Mouse (Mus musculus): ENCODE data around the gene Dusp22. TPM values are rescaled to one million over a fixed set of nuclear protein-coding genes. Genes with fewer than 3 reads are reported as not detected.

Dusp22 gene
- polyA plus RNA-seq, 1 experiment from 2014 or later = 13.9 TPM

- H3K4me3 ChIP-seq (ENCODE audit: inconsistent target) = no peak overlapping the region
- WGBS (ENCODE audit: missing documents) = 84% methylated on average over 4 of the region's 4 CpGs
- H3K36me3 ChIP-seq (ENCODE audit: inconsistent target) = 0 out of 2 replicates have a peak, but pooled peaks cover 9% of the 10 kb centered on the region
- H3K79me2 ChIP-seq (ENCODE audit: inconsistent target) = no peaks in the 10 kb centered on the region
- no peak overlapping the region for H3K27ac ChIP-seq
These were observed 55.8 kb downstream of the Dusp22 start for GRCm38 (mm10) chr13:30715573-30715972.

DNA sequence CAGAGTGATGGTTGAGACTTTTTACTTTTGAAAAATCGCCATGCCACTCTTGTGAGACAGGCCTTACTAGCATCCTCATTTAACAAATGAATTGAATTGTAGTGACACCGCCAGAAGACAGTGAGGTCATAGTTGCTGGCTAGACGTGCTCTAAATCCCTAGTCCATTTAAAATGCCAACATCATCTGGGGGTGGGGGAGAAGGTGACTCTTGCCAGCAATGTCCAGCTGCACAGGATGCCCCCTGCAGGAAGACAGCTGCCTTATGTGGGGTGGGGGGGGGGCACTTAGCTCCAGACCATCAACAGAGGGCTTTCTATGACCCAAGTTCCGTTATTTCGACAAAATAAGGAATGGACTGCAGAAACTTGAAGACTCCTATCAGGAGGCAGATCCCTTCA lies 56.8 kb downstream of the Dusp22 start:
- Histone ChIP-seq H3K4me3 (ENCODE audit: inconsistent target) (no peak overlapping the region), H3K27ac (no peak overlapping the region), H3K79me2 (ENCODE audit: inconsistent target) (no peaks in the 10 kb centered on the region), H3K36me3 (ENCODE audit: inconsistent target) (0 out of 2 replicates have a peak, but pooled peaks cover under 1% of the 10 kb centered on the region)
- 96% methylated on average over 5 of the region's 5 CpGs for WGBS (ENCODE audit: missing documents)

GRCm38 (mm10) chr13:30722601-30723000 lies 62.8 kb downstream of the Dusp22 start:
- 78% methylated on average over 7 of the region's 7 CpGs for WGBS (ENCODE audit: missing documents)
- Histone ChIP-seq H3K27ac (no peak overlapping the region), H3K4me3 (ENCODE audit: inconsistent target) (no peak overlapping the region), H3K36me3 (ENCODE audit: inconsistent target) (no peaks in the 10 kb centered on the region), H3K79me2 (ENCODE audit: inconsistent target) (no peaks in the 10 kb centered on the region)

DNA sequence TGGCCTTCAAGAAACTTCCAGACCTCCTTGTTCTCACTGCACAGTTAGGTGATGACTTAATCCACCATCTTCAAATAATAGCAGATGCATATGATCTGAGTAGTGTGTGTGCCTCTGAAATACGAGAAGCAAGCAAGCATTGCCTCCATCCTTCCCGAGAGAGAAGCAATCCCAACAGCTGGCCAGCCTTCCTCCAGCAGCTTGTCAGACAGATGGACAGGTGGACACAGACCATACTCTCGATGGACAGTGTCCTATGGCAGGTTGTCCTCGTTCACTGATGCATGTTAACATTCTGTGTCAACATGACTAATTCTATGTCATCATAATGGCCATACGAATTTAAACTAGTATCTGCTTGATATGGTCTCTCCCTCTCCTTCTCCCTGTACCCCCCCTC lies 63.5 kb downstream of the Dusp22 start:
- 95% methylated on average over 5 of the region's 5 CpGs for WGBS (ENCODE audit: missing documents)
- Histone ChIP-seq H3K79me2 (ENCODE audit: inconsistent target) (no peaks in the 10 kb centered on the region), H3K27ac (no peak overlapping the region), H3K4me3 (ENCODE audit: inconsistent target) (no peak overlapping the region), H3K36me3 (ENCODE audit: inconsistent target) (no peaks in the 10 kb centered on the region)

DNA sequence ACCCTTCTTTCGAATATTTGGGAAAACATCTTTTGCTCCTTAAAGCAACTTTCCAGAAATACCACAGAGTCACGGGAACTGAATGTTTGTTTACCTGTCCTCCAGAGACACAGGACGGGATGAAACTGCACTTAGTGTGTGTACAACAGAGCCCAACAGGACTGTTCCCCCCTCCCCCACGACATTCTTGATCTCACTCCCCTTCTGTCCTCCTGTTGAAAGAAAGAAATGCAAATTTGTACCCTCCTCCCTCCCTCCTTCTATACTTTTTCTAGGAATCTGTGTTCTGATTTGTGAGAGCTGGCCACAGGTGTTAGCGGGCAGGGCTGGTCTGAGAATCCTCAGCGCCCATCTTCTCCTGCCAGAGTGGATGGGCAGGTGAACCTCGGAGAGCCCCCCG lies 64.1 kb downstream of the Dusp22 start:
- Histone ChIP-seq H3K36me3 (ENCODE audit: inconsistent target) (no peaks in the 10 kb centered on the region), H3K4me3 (ENCODE audit: inconsistent target) (no peak overlapping the region), H3K79me2 (ENCODE audit: inconsistent target) (no peaks in the 10 kb centered on the region), H3K27ac (no peak overlapping the region)
- 93% methylated on average over 8 of the region's 8 CpGs for WGBS (ENCODE audit: missing documents)

DNA sequence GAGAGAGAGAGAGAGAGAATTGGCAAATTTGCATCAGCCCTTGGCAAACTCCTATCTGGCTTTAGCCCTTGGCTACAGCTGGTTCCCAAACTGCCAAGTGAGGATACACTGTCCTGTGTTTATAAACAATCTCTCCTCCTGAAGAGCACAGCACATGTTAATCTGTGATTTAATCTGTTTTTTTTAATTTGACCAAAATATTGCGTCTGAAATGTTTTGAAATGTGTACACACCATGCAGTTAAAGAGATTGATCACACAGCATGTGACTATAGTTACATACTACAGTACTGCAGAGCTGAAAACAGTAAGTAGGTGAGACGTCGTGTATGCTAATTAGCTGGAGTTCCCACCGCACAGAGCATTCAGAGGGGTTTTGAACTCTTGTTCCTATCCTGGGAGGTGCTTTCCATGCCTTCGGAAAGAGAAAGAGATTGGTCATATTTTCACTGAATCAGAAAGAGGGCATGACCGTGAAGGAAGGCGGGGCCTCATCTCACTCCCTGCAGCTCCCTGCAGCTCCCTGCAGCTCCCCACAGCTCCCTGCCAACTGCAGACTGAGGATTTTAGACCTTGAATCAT lies 65.0 kb downstream of the Dusp22 start:
- H3K36me3 ChIP-seq (ENCODE audit: inconsistent target) = no peaks in the 10 kb centered on the region
- 58% methylated on average over 7 of the region's 7 CpGs for WGBS (ENCODE audit: missing documents)
- H3K79me2 ChIP-seq (ENCODE audit: inconsistent target) = no peaks in the 10 kb centered on the region
- no peak overlapping the region for H3K4me3 ChIP-seq (ENCODE audit: inconsistent target)
- H3K27ac ChIP-seq = no peak overlapping the region

GRCm38 (mm10) chr13:30726879-30727278 lies 67.1 kb downstream of the Dusp22 start:
- no peak overlapping the region for H3K4me3 ChIP-seq (ENCODE audit: inconsistent target)
- WGBS (ENCODE audit: missing documents) = 95% methylated on average over 2 of the region's 4 CpGs
- no peaks in the 10 kb centered on the region for H3K36me3 ChIP-seq (ENCODE audit: inconsistent target)
- H3K79me2 ChIP-seq (ENCODE audit: inconsistent target) = no peaks in the 10 kb centered on the region
- no peak overlapping the region for H3K27ac ChIP-seq

- no peaks in the 10 kb centered on the region for H3K79me2 ChIP-seq (ENCODE audit: inconsistent target)
- H3K4me3 ChIP-seq (ENCODE audit: inconsistent target) = no peak overlapping the region
- WGBS (ENCODE audit: missing documents) = 77% methylated on average over 7 of the region's 7 CpGs
- H3K27ac ChIP-seq = no peak overlapping the region
- no peaks in the 10 kb centered on the region for H3K36me3 ChIP-seq (ENCODE audit: inconsistent target)
These were observed 68.4 kb downstream of the Dusp22 start for GRCm38 (mm10) chr13:30728155-30728554.

- no peaks in the 10 kb centered on the region for H3K36me3 ChIP-seq (ENCODE audit: inconsistent target)
- no peak overlapping the region for H3K27ac ChIP-seq
- H3K79me2 ChIP-seq (ENCODE audit: inconsistent target) = no peaks in the 10 kb centered on the region
- H3K4me3 ChIP-seq (ENCODE audit: inconsistent target) = no peak overlapping the region
- WGBS (ENCODE audit: missing documents) = 90% methylated on average over 6 of the region's 6 CpGs
These were observed 69.4 kb downstream of the Dusp22 start for GRCm38 (mm10) chr13:30729245-30729644.

DNA sequence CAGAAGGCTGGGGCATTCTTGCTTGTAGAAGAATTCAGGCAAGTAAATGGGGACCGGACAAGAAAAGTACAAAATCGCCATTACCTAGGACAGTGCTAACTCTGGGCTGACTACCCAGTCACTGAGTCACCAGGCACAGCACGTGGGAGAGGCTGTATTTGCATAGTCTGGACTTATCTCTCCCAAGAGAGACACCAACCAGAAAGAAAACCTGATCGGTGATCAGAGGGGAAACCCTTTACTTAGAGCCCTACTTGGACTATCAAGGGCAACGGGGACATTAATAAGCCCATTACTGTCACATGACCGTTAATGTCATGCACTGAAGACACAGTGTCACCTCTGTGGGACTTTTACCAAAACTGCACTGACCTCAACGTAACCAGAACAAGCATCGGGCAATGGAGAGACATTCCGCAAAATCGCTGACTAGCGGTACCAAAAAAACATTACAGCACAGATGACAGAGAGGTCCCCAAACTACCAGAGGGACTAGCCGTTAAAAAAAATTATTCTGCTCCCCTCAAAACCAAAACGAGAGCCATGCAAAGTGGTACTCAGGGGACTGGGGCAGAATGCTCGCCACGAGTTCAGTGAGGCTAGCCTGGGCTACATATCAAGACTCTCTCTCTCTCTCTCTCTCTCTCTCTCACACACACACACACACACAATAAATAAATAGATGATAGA lies 70.5 kb downstream of the Dusp22 start:
- Histone ChIP-seq H3K36me3 (ENCODE audit: inconsistent target) (no peaks in the 10 kb centered on the region), H3K4me3 (ENCODE audit: inconsistent target) (no peak overlapping the region), H3K27ac (no peak overlapping the region), H3K79me2 (ENCODE audit: inconsistent target) (no peaks in the 10 kb centered on the region)
- WGBS (ENCODE audit: missing documents) = 93% methylated on average over 14 of the region's 15 CpGs

DNA sequence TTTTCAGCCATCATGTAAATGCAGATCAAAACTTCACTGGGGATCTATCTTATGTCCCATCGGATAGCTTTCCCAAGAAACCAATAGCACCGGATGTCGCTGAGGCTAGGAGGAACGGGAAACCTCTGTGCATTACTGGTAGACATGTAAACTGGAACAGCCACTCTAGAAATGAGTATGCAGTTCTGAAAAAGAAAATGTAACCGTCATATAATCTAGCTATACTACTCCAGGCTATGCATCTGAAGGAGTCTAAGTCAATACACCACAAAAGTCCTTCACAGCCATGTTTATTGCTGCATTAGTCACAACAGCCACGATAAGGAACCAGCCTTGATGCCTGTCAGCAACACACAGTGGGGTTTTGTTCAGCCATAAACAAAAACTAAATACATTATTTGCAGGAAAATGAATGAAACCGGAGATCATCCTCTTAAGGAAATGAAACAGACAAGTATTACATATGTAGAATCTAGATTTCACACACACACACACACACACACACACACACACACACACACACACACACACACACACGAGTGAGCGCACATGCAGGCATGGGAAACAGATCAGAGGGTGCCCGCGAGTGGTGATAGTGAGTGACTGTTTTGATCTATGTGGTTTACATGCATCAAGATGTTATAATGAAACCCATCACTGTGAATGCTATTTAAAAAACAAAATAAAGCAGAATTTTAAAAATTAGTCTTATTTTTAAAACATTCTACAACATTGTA lies 73.1 kb downstream of the Dusp22 start:
- Histone ChIP-seq H3K27ac (no peak overlapping the region), H3K79me2 (ENCODE audit: inconsistent target) (no peaks in the 10 kb centered on the region), H3K36me3 (ENCODE audit: inconsistent target) (no peaks in the 10 kb centered on the region), H3K4me3 (ENCODE audit: inconsistent target) (no peak overlapping the region)
- 91% methylated on average over 9 of the region's 11 CpGs for WGBS (ENCODE audit: missing documents)

GRCm38 (mm10) chr13:30736721-30737120 lies 76.9 kb downstream of the Dusp22 start:
- WGBS (ENCODE audit: missing documents) = 88% methylated on average over 5 of the region's 5 CpGs
- Histone ChIP-seq H3K4me3 (ENCODE audit: inconsistent target) (no peak overlapping the region), H3K79me2 (ENCODE audit: inconsistent target) (no peaks in the 10 kb centered on the region)

DNA sequence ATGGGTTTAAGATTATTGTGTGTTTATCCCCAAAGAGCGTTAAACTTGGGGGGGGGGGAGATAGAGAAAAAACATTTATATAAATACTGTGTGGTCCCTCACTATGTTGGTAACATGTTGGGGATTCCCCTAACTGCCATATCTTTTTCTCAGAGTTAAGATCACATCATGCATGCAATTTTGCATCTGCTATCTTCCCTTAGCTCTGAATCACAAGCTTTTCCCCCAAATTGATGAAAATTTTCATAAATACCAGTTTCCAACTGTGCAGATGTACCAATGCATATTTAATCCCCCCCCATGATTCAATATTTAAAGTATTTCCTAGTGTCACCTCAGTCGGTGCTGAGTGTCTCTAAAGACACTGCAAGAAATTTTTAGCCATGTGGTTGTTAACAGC lies 77.5 kb downstream of the Dusp22 start:
- no peak overlapping the region for H3K27ac ChIP-seq
- 100% methylated on average over 2 of the region's 2 CpGs for WGBS (ENCODE audit: missing documents)

More at GRCm38 (mm10) chr13:30736721-30737120, 76.9 kb downstream of the Dusp22 start:
- no peaks in the 10 kb centered on the region for H3K36me3 ChIP-seq (ENCODE audit: inconsistent target)
- no peak overlapping the region for H3K27ac ChIP-seq

DNA sequence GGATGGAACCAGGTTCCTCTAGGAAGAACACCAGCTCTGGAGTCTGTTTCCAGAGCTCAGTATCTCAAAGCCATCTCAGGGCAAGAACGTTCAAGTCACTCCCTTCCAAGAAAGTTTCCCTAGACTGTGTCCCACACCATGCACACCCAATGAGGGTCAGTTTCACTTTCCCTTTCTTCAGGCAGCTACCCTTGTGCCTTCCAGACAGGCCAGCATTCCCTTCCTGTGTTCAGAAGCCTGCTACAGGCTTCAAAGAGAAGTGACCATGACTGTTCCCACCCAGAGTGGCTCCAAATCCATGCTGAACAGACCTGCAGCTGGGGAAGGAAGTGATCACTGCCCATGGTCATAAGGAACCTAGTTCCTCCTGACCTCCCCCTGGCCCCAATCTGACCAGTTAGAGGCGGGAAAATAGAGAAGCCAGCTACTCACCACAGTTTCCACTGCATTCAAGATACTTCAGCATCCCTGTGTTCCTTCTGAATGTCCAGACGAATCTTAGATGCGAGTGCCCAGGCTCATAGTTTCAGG lies 78.6 kb downstream of the Dusp22 start:
- WGBS (ENCODE audit: missing documents) = 56% methylated on average over 4 of the region's 4 CpGs
- Histone ChIP-seq H3K27ac (peak overlapping the region; percentile 48), H3K36me3 (ENCODE audit: inconsistent target) (no peaks in the 10 kb centered on the region), H3K79me2 (ENCODE audit: inconsistent target) (no peaks in the 10 kb centered on the region), H3K4me3 (ENCODE audit: inconsistent target) (no peak overlapping the region)

More for the DNA sequence above, 77.5 kb downstream of the Dusp22 start:
- Histone ChIP-seq H3K36me3 (ENCODE audit: inconsistent target) (no peaks in the 10 kb centered on the region), H3K4me3 (ENCODE audit: inconsistent target) (no peak overlapping the region), H3K79me2 (ENCODE audit: inconsistent target) (no peaks in the 10 kb centered on the region)

DNA sequence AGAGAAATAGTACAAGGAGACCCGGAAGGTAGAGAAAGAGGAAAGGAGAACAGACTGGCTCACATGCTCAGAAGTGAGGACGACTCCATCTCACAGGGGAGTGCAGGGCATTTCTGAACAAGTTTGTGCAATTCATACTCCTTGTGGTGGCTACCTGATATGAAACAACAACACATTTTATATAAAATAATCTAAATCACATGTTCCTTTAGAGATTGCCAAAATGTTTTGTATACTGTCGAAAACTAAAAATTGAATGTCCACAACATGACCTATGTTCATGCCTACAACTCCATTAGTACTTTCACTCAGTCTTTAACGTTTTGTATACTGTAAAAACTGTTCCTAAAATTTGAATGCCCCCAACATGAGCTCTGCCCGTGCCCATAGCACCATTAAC lies 81.4 kb downstream of the Dusp22 start:
- Histone ChIP-seq H3K27ac (no peak overlapping the region), H3K36me3 (ENCODE audit: inconsistent target) (no peaks in the 10 kb centered on the region), H3K79me2 (ENCODE audit: inconsistent target) (no peaks in the 10 kb centered on the region), H3K4me3 (ENCODE audit: inconsistent target) (no peak overlapping the region)
- WGBS (ENCODE audit: missing documents) = 81% methylated on average over 5 of the region's 5 CpGs

Measured in macrophage (primary cell).